Comparison of ENCODE assay signal across 17 mouse cellular contexts in genomic region chr6:111510768-111511459, GRCm38 (mm10).
"Had no signal": no experiment of that assay in that cellular context is flagged by ENCODE, and none has a peak within 500 bp of the region (broad histone marks: within the 10 kb centered on the region; RNA-seq: fewer than 3 reads in every experiment).

No protein-coding gene starts in this region.

- H3K4me3 ChIP-seq: limb, embryonic 15.5 days; liver, embryonic 12.5 days; lung, embryonic 15.5 days; megakaryocyte, embryonic 14.5 days had no signal

- H3K36me3 ChIP-seq: limb, embryonic 15.5 days; liver, embryonic 12.5 days; lung, embryonic 15.5 days had no signal

- H3K4me1 ChIP-seq: limb, embryonic 15.5 days; liver, embryonic 12.5 days; lung, embryonic 15.5 days; megakaryocyte, embryonic 14.5 days had no signal

- DNase-seq: kidney, adult 8-10 months; kidney, postnatal 36 days; layer of hippocampus, adult 9-11 months; layer of hippocampus, postnatal 36 days; lung, postnatal 14 days; retina, postnatal 1 day; right cerebral cortex, postnatal 4 days; spleen, adult 18-20 months; thymus, adult 18-20 months; thymus, postnatal 14 days had no signal

- H3K27ac ChIP-seq: kidney, postnatal 0 days; limb, embryonic 15.5 days; liver, embryonic 12.5 days; lung, embryonic 15.5 days; macrophage had no signal

- ATAC-seq: intestine, postnatal 0 days; liver, embryonic 12.5 days had no signal

- H3K9me3 ChIP-seq: limb, embryonic 15.5 days; liver, embryonic 12.5 days; lung, embryonic 15.5 days had no signal

- H3K4me2 ChIP-seq: limb, embryonic 15.5 days; liver, embryonic 12.5 days; lung, embryonic 15.5 days had no signal

- H3K9ac ChIP-seq: limb, embryonic 15.5 days; liver, embryonic 12.5 days; lung, embryonic 15.5 days had no signal

- H3K27me3 ChIP-seq: limb, embryonic 15.5 days; liver, embryonic 12.5 days; lung, embryonic 15.5 days; megakaryocyte, embryonic 14.5 days had no signal
